Mouse (Mus musculus): ENCODE results near the gene Rnase9. TPM values are rescaled to one million over a fixed set of nuclear protein-coding genes. Genes with fewer than 3 reads are reported as not detected.
A peak's percentile ranks its signal among the peaks of the same experiment; 100 is the strongest.
"Not testable (repeated sequence)": the region's sequence is repeated elsewhere in the genome, so short reads cannot be mapped to it uniquely, and the experiment has no call there.

Gene Rnase9
- polyA plus RNA-seq, 1 experiment from 2014 or later: not detected

DNA sequence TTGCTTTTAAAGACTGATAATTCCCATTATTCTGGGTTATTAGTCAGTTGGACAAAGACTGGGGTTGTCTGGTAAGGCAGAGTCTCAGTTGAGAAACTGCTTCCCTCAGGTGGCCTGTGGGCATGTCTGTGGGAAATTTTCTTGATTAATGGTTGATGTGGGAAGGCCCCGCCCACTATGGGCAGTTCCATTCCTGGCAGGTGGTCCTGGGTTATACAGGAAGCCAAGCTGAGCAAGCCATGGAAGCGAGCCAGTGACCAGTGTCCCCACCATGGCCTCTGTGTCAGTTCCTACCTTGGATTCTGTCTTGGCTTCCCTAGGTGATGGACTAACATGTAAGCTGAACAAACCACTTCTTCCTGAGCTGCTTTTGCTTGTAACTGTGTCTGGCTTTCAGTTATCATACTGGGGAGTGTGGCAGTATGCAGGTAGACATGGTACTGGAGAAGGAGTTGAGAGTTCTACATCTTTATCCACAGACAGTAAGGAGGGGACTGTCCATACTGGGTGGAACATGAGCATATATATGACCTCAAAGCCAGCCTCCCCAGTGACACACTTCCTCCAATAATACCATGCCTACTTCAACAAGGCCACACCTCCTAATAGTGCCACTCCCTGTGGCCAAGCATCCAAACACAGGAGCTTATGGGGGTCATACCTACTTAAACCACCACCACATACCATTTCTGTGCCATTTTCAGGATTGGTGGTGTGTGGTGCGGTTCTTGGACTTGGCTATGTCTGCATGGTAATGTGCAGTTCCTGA, 14.1 kb downstream of the Rnase9 start:
- WGBS: 62% methylated on average over 3 of the region's 3 CpGs
- Histone ChIP-seq H3K4me3 (no peak overlapping the region), H3K9me3 (no peaks in the 10 kb centered on the region), H3K4me1 (replicated peaks) (no peaks in the 10 kb centered on the region), H3K27me3 (ENCODE audit: insufficient read depth, poor library complexity, severe bottlenecking) (no peaks in the 10 kb centered on the region), H3K27ac (no peak overlapping the region), H3K36me3 (no peaks in the 10 kb centered on the region)
- no peak for DNase-seq (ENCODE audit: low spot score)

DNA sequence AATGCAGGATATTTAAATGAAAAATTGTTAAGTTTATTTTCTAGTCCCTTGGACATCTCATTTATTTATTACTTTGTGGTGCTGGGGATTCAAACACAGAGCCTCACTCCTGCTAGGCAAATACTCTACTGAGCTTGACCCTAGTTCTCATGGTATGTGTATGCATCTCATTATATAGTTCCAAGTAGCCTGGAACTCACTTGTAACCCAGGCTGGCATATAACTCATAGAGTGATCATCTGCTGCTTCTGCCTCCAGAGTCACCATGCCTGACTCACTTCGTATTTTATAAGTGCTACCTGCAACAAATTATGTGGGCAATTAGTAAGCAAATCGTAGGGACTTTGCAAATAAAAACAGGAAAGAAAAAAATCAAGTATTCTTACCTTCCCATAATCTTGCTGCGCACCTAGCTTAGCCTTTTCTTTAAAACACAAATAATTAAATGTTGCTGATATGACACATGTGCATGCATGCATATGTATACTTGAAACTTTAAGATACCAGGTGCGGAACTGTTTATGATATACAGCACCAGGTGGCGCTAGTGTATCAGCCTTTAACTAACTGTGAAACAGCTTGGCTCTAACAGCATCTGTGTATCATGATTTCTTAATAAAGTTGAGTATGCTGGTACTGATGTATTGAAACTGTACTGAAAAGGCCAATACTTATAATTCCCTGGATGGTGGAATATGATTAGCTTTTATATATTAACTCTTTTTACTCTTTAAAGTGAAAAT, 15.1 kb downstream of the Rnase9 start:
- peak; percentile 53 for DNase-seq (ENCODE audit: low spot score)
- Histone ChIP-seq H3K36me3 (no peaks in the 10 kb centered on the region), H3K27ac (no peak overlapping the region), H3K4me1 (replicated peaks) (no peaks in the 10 kb centered on the region), H3K9me3 (no peaks in the 10 kb centered on the region), H3K4me3 (no peak overlapping the region), H3K27me3 (ENCODE audit: insufficient read depth, poor library complexity, severe bottlenecking) (no peaks in the 10 kb centered on the region)
- 39% methylated on average over 5 of the region's 5 CpGs for WGBS

DNA sequence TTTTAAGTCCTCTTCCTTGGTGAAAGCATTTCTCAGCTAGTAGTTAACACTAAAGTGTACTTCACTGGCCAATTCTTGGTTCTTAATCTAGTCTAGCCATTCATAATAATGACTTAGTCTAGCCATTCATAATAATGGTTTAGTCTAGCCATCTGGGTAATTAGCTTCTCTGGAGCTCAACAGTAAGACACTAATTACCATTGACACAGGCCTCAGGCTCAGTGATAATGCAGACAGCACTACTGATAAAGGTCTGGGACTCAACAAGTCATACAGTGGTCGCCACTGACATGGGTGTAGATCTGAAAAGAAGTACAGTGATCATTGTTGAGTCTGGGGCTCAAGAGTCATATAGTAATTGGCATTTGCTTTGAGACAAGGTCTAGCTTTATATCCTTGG, 16.8 kb downstream of the Rnase9 start:
- H3K9me3 ChIP-seq: no peaks in the 10 kb centered on the region
- no peak overlapping the region for H3K4me3 ChIP-seq
- DNase-seq (ENCODE audit: low spot score): no peak
- no peaks in the 10 kb centered on the region for H3K36me3 ChIP-seq
- 94% methylated on average over 1 of the region's 1 CpGs for WGBS
- H3K4me1 ChIP-seq (replicated peaks): no peaks in the 10 kb centered on the region
- no peak overlapping the region for H3K27ac ChIP-seq
- H3K27me3 ChIP-seq (ENCODE audit: insufficient read depth, poor library complexity, severe bottlenecking): no peaks in the 10 kb centered on the region

DNA sequence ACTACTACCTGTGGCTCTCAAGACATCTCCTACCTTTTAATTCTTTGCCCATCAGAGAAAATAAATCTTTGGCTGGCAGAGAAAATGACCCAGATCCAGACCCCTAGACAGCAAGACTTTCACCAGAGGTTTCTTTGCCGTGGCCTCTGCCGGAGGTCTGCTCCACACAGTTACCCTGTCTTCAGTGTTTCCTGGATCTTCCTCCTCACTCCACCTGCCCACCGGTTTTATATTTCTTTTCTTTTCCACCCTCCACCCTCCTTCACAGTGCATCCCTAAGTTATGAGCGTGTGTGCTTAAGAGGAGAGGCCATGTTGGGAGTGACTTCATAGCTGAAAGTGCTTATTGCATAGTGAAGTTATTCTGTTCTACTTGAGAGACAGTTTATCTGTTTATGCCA, 18.2 kb downstream of the Rnase9 start:
- no peaks in the 10 kb centered on the region for H3K4me1 ChIP-seq (replicated peaks)
- no peak overlapping the region for H3K27ac ChIP-seq
- H3K4me3 ChIP-seq: no peak overlapping the region
- no peak for DNase-seq (ENCODE audit: low spot score)
- H3K27me3 ChIP-seq (ENCODE audit: insufficient read depth, poor library complexity, severe bottlenecking): no peaks in the 10 kb centered on the region
- H3K9me3 ChIP-seq: no peaks in the 10 kb centered on the region
- no peaks in the 10 kb centered on the region for H3K36me3 ChIP-seq
- 86% methylated on average over 4 of the region's 4 CpGs for WGBS

DNA sequence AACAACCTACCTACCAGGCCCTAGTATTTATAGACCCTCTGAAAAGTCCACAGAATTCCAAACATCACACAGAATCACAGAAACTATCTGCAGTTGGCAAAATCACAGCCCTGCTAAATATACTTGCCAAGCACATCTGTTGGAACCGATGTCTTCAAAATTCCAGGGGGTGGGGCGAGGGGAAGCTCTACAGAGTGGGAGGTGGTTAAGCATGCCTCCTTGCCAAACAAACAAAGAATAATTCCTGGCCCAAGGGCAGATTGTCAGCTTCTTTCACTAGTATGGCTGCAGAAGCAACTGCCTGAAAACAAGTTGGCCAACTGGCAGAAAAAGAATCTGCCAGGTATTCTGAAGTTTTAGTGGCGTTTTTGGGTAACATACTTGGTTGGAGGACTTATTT, 24.4 kb downstream of the Rnase9 start:
- H3K36me3 ChIP-seq: no peaks in the 10 kb centered on the region
- no peaks in the 10 kb centered on the region for H3K9me3 ChIP-seq
- DNase-seq (ENCODE audit: low spot score): no peak
- no peaks in the 10 kb centered on the region for H3K27me3 ChIP-seq (ENCODE audit: insufficient read depth, poor library complexity, severe bottlenecking)
- H3K27ac ChIP-seq: no peak overlapping the region
- 75% methylated on average over 3 of the region's 3 CpGs for WGBS
- no peaks in the 10 kb centered on the region for H3K4me1 ChIP-seq (replicated peaks)
- no peak overlapping the region for H3K4me3 ChIP-seq

DNA sequence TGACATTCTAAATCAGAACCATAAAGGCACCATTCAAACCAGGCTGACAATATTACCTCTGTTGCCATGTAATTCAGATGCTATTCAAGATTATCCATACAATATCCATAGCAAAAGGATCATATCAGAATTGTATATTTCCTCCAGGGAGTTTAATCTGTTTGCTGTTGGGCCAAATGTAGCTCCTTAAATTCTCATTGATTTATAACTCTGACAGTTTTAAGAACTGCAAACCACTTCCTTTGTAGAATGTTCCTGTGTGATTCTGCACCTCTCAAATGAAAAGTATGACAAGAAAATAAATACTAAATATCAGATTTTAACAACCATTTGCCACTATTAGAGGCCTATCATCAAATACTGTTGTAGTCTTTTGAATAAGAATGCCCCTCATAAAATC, 25.9 kb downstream of the Rnase9 start:
- H3K36me3 ChIP-seq: no peaks in the 10 kb centered on the region
- H3K27me3 ChIP-seq (ENCODE audit: insufficient read depth, poor library complexity, severe bottlenecking): no peaks in the 10 kb centered on the region
- no peaks in the 10 kb centered on the region for H3K4me1 ChIP-seq (replicated peaks)
- no peak overlapping the region for H3K4me3 ChIP-seq
- no peaks in the 10 kb centered on the region for H3K9me3 ChIP-seq
- no peak for DNase-seq (ENCODE audit: low spot score)
- H3K27ac ChIP-seq: no peak overlapping the region

DNA sequence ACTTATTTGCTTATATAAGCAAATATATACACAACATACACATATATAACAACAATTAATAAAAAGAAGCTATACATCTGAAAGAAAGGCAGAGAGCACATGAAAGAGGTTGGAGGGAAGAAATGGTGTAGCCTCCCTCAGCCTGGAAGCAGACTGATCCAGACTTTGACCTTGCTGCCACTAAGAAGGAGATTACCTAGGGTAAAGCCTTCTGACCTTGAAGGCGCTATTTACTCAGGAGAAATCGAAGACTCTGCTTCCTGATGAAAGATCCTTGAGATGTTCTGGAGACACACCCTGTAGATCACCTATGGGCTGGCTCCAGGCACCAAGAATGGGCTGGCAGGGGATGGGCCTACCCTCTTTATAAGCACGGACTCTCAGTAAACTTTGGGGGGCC, 26.9 kb downstream of the Rnase9 start:
- not testable (repeated sequence) for H3K4me1 ChIP-seq (replicated peaks); H3K27me3 ChIP-seq (ENCODE audit: insufficient read depth, poor library complexity, severe bottlenecking); H3K4me3 ChIP-seq; H3K36me3 ChIP-seq; H3K9me3 ChIP-seq; DNase-seq (ENCODE audit: low spot score); H3K27ac ChIP-seq
- 86% methylated on average over 3 of the region's 3 CpGs for WGBS

DNA sequence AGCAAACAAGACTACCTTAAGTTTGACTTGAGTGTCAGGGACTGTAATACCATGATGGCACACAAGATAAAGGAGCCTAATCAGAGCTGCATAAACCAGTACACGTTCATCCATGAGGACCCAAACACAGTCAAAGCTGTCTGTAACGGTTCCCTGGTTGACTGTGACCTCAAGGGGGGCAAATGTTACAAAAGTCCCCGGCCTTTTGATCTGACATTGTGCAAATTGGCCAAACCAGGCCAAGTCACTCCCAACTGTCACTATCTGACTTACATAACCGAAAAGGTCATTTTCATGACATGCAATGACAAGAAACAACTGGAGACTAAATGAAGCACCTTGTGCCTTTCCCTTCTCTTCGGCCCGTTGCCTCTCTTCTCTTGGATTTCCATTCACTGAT, 32.1 kb downstream of the Rnase9 start:
- WGBS: 84% methylated on average over 6 of the region's 6 CpGs
- no peak for DNase-seq (ENCODE audit: low spot score)
- no peak overlapping the region for H3K4me3 ChIP-seq
- no peaks in the 10 kb centered on the region for H3K36me3 ChIP-seq
- H3K27ac ChIP-seq: no peak overlapping the region
- H3K27me3 ChIP-seq (ENCODE audit: insufficient read depth, poor library complexity, severe bottlenecking): no peaks in the 10 kb centered on the region
- no peaks in the 10 kb centered on the region for H3K9me3 ChIP-seq
- no peaks in the 10 kb centered on the region for H3K4me1 ChIP-seq (replicated peaks)

DNA sequence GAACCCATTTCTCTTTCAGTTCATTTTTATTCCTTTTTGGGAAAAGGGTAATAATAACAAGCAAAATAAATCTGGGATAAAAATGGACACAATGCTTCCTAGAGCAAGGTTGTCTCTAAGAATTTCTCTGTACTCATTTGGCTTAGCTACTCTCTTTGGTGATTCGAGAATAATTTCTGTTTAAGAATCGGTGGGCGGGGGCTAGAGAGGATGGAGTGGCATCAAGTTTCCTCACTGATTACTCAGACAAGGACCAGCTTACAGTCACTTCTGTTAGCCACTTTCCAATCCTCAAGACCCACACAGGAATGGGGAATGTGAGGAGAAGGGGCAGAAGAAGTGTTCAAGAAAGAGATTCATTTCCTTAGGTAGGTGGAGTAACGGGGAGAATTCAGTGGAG, 32.9 kb downstream of the Rnase9 start:
- H3K9me3 ChIP-seq: no peaks in the 10 kb centered on the region
- no peak for DNase-seq (ENCODE audit: low spot score)
- 89% methylated on average over 4 of the region's 4 CpGs for WGBS
- H3K27ac ChIP-seq: no peak overlapping the region
- no peaks in the 10 kb centered on the region for H3K36me3 ChIP-seq
- H3K4me3 ChIP-seq: no peak overlapping the region
- H3K4me1 ChIP-seq (replicated peaks): no peaks in the 10 kb centered on the region
- H3K27me3 ChIP-seq (ENCODE audit: insufficient read depth, poor library complexity, severe bottlenecking): no peaks in the 10 kb centered on the region

DNA sequence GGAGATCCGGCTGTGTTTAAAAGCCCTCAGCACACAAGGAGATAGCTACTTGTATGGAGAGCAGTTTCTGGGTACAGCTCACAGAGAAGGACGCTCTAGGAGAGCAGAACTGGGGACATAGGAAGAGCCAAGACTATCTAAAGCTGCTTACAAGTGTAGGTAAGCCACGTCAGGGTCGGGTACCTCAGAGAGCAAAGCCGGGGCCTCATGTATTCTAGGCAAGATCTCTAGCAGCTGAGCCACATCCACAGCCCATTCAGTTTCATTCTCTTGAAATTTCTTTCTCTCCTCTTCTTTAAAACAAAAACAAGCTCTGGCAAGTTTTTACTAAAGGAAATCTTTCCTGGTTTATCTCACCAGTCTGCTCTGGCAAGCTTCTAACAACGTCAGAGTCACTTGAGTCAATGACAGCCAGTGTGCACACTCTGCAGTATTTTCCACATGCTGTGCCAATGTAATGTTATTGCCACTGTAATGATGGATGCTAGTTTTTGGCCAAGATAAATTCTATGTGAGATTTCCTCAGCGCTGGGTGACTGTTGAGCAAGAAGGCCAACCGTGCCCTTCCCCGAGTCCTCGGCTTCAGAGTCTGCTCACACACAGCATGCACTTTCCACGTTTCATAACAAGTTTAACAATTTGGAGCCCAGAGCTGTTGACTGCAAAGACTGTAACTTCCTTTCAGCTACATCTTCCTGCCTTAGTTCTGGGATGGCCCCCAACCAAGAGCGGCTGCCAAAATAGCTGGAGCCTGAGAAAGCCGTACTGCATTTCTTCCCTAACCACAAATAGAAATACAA, 33.6 kb downstream of the Rnase9 start:
- no peaks in the 10 kb centered on the region for H3K4me1 ChIP-seq (replicated peaks)
- no peak for DNase-seq (ENCODE audit: low spot score)
- H3K36me3 ChIP-seq: no peaks in the 10 kb centered on the region
- no peaks in the 10 kb centered on the region for H3K27me3 ChIP-seq (ENCODE audit: insufficient read depth, poor library complexity, severe bottlenecking)
- no peaks in the 10 kb centered on the region for H3K9me3 ChIP-seq
- WGBS: 84% methylated on average over 13 of the region's 13 CpGs
- no peak overlapping the region for H3K4me3 ChIP-seq
- no peak overlapping the region for H3K27ac ChIP-seq

DNA sequence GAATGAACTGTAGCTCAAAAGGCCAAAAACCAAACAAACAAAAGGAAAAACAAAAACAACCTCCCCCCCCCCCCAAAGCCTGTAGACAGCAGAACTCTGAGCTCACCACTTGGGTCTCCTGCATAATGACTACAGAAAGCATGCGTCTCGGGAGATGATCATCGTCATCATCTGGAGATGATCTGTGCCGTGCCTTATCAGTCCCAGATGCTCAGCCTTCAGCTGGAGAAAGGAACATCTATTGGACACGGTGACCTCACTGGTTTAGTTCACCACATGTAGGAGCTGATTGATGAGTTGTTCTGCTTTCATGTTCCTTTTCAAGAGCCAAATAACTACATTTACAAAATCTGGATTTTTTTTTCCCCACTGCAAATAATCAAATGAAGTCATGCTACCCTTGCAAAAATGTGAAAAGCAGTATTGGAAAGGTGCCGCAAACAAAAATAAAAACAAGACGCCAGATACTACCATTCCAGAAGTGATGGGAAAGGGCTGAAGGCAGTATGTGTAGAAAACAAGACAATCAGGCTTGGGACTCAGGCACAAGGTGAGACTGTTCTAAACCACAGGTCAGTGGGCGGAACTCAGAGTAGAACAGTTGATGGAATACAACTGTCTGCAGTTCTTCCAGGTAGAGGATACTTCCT, 34.4 kb downstream of the Rnase9 start, which contains the start of gene Rnase10:
TSS of gene Rnase10 (plus strand) at position 600 of the 650 bp plus-strand sequence.
- Histone ChIP-seq H3K4me1 (replicated peaks) (no peaks in the 10 kb centered on the region), H3K27me3 (ENCODE audit: insufficient read depth, poor library complexity, severe bottlenecking) (no peaks in the 10 kb centered on the region), H3K9me3 (no peaks in the 10 kb centered on the region), H3K27ac (no peak within 1 kb of the TSS), H3K36me3 (no peaks in the 10 kb centered on the region), H3K4me3 (no peak within 1 kb of the TSS)
- 82% methylated on average over 8 of the region's 8 CpGs for WGBS
- DNase-seq (ENCODE audit: low spot score): no peak

DNA sequence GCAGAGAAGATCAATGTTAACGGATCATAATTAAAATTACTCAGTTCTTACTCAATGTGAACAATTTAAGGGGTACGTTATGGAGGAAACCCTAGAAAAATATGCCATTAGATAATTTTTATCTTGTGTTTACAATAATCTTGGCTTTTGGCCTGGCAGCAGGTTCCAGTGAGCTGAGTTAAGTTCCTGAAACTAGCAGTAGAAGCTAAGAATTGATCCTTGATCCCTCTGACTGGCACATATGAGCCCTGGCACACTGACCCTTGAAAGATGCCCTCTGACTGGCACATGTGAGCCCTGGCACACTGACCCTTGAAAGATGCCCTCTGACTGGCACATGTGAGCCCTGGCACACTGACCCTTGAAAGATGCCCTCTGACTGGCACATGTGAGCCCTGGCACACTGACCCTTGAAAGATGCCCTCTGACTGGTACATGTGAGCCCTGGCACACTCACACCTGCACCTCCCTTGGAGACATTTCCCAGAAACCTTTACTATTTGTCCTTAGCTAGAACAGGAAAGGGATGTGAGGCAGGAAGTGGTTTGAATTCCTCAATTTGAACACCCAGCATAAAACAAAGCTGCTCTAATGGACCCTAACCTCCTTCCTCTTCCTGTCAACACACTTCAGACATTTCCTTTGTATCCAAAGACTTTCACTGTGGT, 43.5 kb downstream of the Rnase9 start:
- H3K4me3 ChIP-seq: no peak overlapping the region
- 84% methylated on average over 2 of the region's 2 CpGs for WGBS
- no peak for DNase-seq (ENCODE audit: low spot score)
- no peaks in the 10 kb centered on the region for H3K27me3 ChIP-seq (ENCODE audit: insufficient read depth, poor library complexity, severe bottlenecking)
- no peak overlapping the region for H3K27ac ChIP-seq
- no peaks in the 10 kb centered on the region for H3K4me1 ChIP-seq (replicated peaks)
- no peaks in the 10 kb centered on the region for H3K9me3 ChIP-seq
- H3K36me3 ChIP-seq: no peaks in the 10 kb centered on the region
